In genomic region chr2:165832295-165832694, GRCm38 (mm10) we compare ENCODE assay signal across 10 mouse cellular contexts.
A peak's percentile ranks its signal among the peaks of the same experiment; 100 is the strongest.
DNase-seq lines count a peak whose midpoint lies in the region; ATAC-seq lines count a peak whose summit lies in the region.
"Had no signal": no experiment of that assay in that cellular context is flagged by ENCODE, and none has a peak within 500 bp of the region (broad histone marks: within the 10 kb centered on the region; RNA-seq: fewer than 3 reads in every experiment).

No protein-coding gene starts in this region.

- H3K9ac ChIP-seq in heart, embryonic 13.5 days: no peak overlapping the region
- H3K9ac ChIP-seq: liver, embryonic 15.5 days had no signal

- DNase-seq in urinary bladder, postnatal 14 days (ENCODE audit: low spot score): peak; percentile 30
- DNase-seq in urinary bladder, postnatal 25 days (ENCODE audit: low spot score): no peak
- no peak for DNase-seq in limb, embryonic 10.5 days (ENCODE audit: low spot score)
- DNase-seq in ovary, postnatal 14 days (ENCODE audit: low spot score): no peak
- DNase-seq in MN1 (ENCODE audit: low spot score): no peak
- no peak for DNase-seq in neural tube, embryonic 10.5 days (ENCODE audit: extremely low spot score, low spot score)

- H3K27me3 ChIP-seq in heart, embryonic 13.5 days (replicated peaks): no peaks in the 10 kb centered on the region
- H3K27me3 ChIP-seq in limb, embryonic 10.5 days (ENCODE audit: low read depth, poor library complexity, severe bottlenecking): no peaks in the 10 kb centered on the region
- H3K27me3 ChIP-seq: liver, embryonic 15.5 days had no signal

- peaks cover 32% of the 10 kb centered on the region for H3K4me1 ChIP-seq in heart, embryonic 13.5 days
- peaks cover 1% of the 10 kb centered on the region; the same call in 1 of the 2 replicates for H3K4me1 ChIP-seq in limb, embryonic 10.5 days
- H3K4me1 ChIP-seq: liver, embryonic 15.5 days had no signal

- H3K9me3 ChIP-seq in heart, embryonic 13.5 days: no peaks in the 10 kb centered on the region
- H3K9me3 ChIP-seq in limb, embryonic 10.5 days (replicated peaks): no peaks in the 10 kb centered on the region
- H3K9me3 ChIP-seq: liver, embryonic 15.5 days had no signal

- 58% methylated on average over 9 of the region's 9 CpGs for WGBS in heart, embryonic 13.5 days
- 78% methylated on average over 9 of the region's 9 CpGs for WGBS in limb, embryonic 10.5 days

- ATAC-seq in heart, embryonic 13.5 days (ENCODE audit: extremely low read depth, insufficient number of reproducible peaks, low FRiP score, low TSS enrichment): no peak
- ATAC-seq: intestine, embryonic 16.5 days had no signal

- no peak overlapping the region for H3K4me2 ChIP-seq in heart, embryonic 13.5 days
- H3K4me2 ChIP-seq: liver, embryonic 15.5 days had no signal

- no peak overlapping the region for H3K4me3 ChIP-seq in heart, embryonic 13.5 days
- H3K4me3 ChIP-seq in limb, embryonic 10.5 days: no peak overlapping the region
- H3K4me3 ChIP-seq: erythroblast, embryonic 14.5 days; liver, embryonic 15.5 days had no signal

- peak overlapping the region; percentile 17; the same call in 1 of the 2 replicates for H3K27ac ChIP-seq in heart, embryonic 13.5 days (replicated peaks)
- peak overlapping the region; percentile 43; the same call in 1 of the 2 replicates for H3K27ac ChIP-seq in limb, embryonic 10.5 days
- H3K27ac ChIP-seq: liver, embryonic 15.5 days had no signal

- H3K36me3 ChIP-seq in heart, embryonic 13.5 days: peaks cover 98% of the 10 kb centered on the region
- H3K36me3 ChIP-seq in limb, embryonic 10.5 days: peaks cover 98% of the 10 kb centered on the region
